Mouse (Mus musculus) liver, embryonic 13.5 days (tissue): ENCODE measurements around the gene Ndufab1. TPM values are rescaled to one million over a fixed set of nuclear protein-coding genes. Genes with fewer than 3 reads are reported as not detected.
"Not testable (repeated sequence)": the region's sequence is repeated elsewhere in the genome, so short reads cannot be mapped to it uniquely, and the experiment has no call there.

Experiments used
- ATAC-seq: fragments of 200-750 bp; cut with Nextera tagmentation; 2 replicates; pipeline ENCODE4 v1.8.0; 2017; ENCODE audit warnings: low read depth, mild to moderate bottlenecking, moderate number of reproducible peaks, moderate library complexity
- DNase-seq: peaks from one replicate; pipeline ENCODE4 v3.0.0; 2022
- H3K27ac ChIP-seq: fragments of 300-500 bp; sonication (generic); 2 replicates; pipeline ENCODE4 v1.5.1; 2015; ENCODE audit warnings: moderate library complexity, mild to moderate bottlenecking, inconsistent platforms
- H3K27me3 ChIP-seq: fragments of 300-500 bp; sonication (generic); 2 replicates; pipeline ENCODE4 v1.6.1; 2015; ENCODE audit warnings: mild to moderate bottlenecking, inconsistent platforms
- H3K36me3 ChIP-seq: fragments of 300-500 bp; sonication (generic); 2 replicates; pipeline ENCODE4 v1.6.1; 2015; ENCODE audit warnings: mild to moderate bottlenecking, inconsistent platforms
- H3K4me1 ChIP-seq: fragments of 300-500 bp; sonication (generic); replicated peaks from 2 replicates; pipeline ENCODE4 v1.6.1; 2015; ENCODE audit warnings: inconsistent platforms
- H3K4me2 ChIP-seq: fragments of 300-500 bp; sonication (generic); 2 replicates; pipeline ENCODE4 v1.6.1; 2015; ENCODE audit warnings: inconsistent platforms, mild to moderate bottlenecking, moderate library complexity
- H3K4me3 ChIP-seq: fragments of 300-500 bp; sonication (generic); replicated peaks from 2 replicates; pipeline ENCODE4 v1.5.1; 2015; ENCODE audit warnings: mild to moderate bottlenecking, inconsistent platforms
- H3K9ac ChIP-seq: fragments of 300-500 bp; sonication (generic); 2 replicates; pipeline ENCODE4 v1.6.1; 2015; ENCODE audit warnings: mild to moderate bottlenecking, inconsistent platforms
- H3K9me3 ChIP-seq: fragments of 300-500 bp; sonication (generic); replicated peaks from 2 replicates; pipeline ENCODE4 v1.6.1; 2016; ENCODE audit warnings: inconsistent platforms
- WGBS: fragments of 180-500 bp; shearing (Covaris S2); methylation state at CpG from one replicate; pipeline ENCODE4 v1.1.7; 2015; ENCODE audit not compliant: insufficient replicate concordance; 5-methylcytosine and 5-hydroxymethylcytosine counted together
- polyA plus RNA-seq: library from polyadenylated mRNA; unstranded; fragments of >200 nt; fragmentation: Nextera tagmentation; extraction: Ambion mirVana; gene quantifications from 2 replicates; pipeline ENCODE4 v1.2.1, GENCODE M21; 2015

Ndufab1 gene
- polyA plus RNA-seq, 1 experiment from 2014 or later = 589 TPM

- Histone ChIP-seq H3K4me3 (peak overlapping the region; percentile 71), H3K4me2 (peak overlapping the region; percentile 90), H3K9ac (peak overlapping the region; percentile 82), H3K27ac (peak overlapping the region; percentile 71), H3K36me3 (peaks cover 28% of the 10 kb centered on the region), H3K4me1 (peaks cover 41% of the 10 kb centered on the region)
- H3K27me3 ChIP-seq, DNase-seq, H3K9me3 ChIP-seq: not testable (repeated sequence)
- 3% methylated on average over 24 of the region's 28 CpGs for WGBS
- peak; percentile 70 for ATAC-seq
Observed at GRCm38 (mm10) chr7:122101014-122101746, 506 bp downstream of the Ndufab1 start.

GRCm38 (mm10) chr7:122099222-122099621 lies 2.5 kb downstream of the Ndufab1 start:
- Histone ChIP-seq H3K4me3 (no peak overlapping the region), H3K9ac (no peak overlapping the region), H3K4me1 (peaks cover 41% of the 10 kb centered on the region), H3K27me3 (no peaks in the 10 kb centered on the region), H3K27ac (no peak overlapping the region), H3K4me2 (no peak overlapping the region), H3K36me3 (peaks cover 47% of the 10 kb centered on the region), H3K9me3 (no peaks in the 10 kb centered on the region)
- no peak for ATAC-seq
- 56% methylated on average over 4 of the region's 4 CpGs for WGBS
- DNase-seq = peak; percentile 45

GRCm38 (mm10) chr7:122098009-122098408 lies 3.7 kb downstream of the Ndufab1 start:
- ATAC-seq = no peak
- Histone ChIP-seq H3K27me3 (no peaks in the 10 kb centered on the region), H3K36me3 (peaks cover 57% of the 10 kb centered on the region), H3K4me2 (no peak overlapping the region), H3K27ac (no peak overlapping the region), H3K4me1 (peaks cover 34% of the 10 kb centered on the region), H3K9ac (no peak overlapping the region), H3K9me3 (no peaks in the 10 kb centered on the region), H3K4me3 (no peak overlapping the region)
- 82% methylated on average over 3 of the region's 3 CpGs for WGBS
- no peak for DNase-seq

GRCm38 (mm10) chr7:122094564-122095330 lies 6.9 kb downstream of the Ndufab1 start:
- 88% methylated on average over 2 of the region's 2 CpGs for WGBS
- H3K4me3 ChIP-seq = no peak overlapping the region
- ATAC-seq (no peak), DNase-seq (no peak)
- H3K4me2 ChIP-seq = no peak overlapping the region
- peaks cover 89% of the 10 kb centered on the region for H3K36me3 ChIP-seq
- no peaks in the 10 kb centered on the region for H3K9me3 ChIP-seq
- no peak overlapping the region for H3K9ac ChIP-seq
- H3K4me1 ChIP-seq = peaks cover 11% of the 10 kb centered on the region
- H3K27me3 ChIP-seq = no peaks in the 10 kb centered on the region
- H3K27ac ChIP-seq = no peak overlapping the region

- peaks cover 76% of the 10 kb centered on the region for H3K36me3 ChIP-seq
- no peak for ATAC-seq
- no peak for DNase-seq
- WGBS = 85% methylated on average over 11 of the region's 11 CpGs
- no peak overlapping the region for H3K4me3 ChIP-seq
- H3K4me2 ChIP-seq = no peak overlapping the region
- no peak overlapping the region for H3K9ac ChIP-seq
- no peak overlapping the region for H3K27ac ChIP-seq
- H3K9me3 ChIP-seq = no peaks in the 10 kb centered on the region
- no peaks in the 10 kb centered on the region for H3K4me1 ChIP-seq
- H3K27me3 ChIP-seq = no peaks in the 10 kb centered on the region
Observed at GRCm38 (mm10) chr7:122087195-122087982, 14.3 kb downstream of the Ndufab1 start.

GRCm38 (mm10) chr7:122081071-122081470 lies 20.6 kb downstream of the Ndufab1 start:
- 86% methylated on average over 1 of the region's 1 CpGs for WGBS
- H3K4me1 ChIP-seq = no peaks in the 10 kb centered on the region
- ATAC-seq (no peak), DNase-seq (no peak)
- no peak overlapping the region for H3K4me2 ChIP-seq
- H3K27me3 ChIP-seq = no peaks in the 10 kb centered on the region
- H3K9ac ChIP-seq = no peak overlapping the region
- H3K9me3 ChIP-seq = no peaks in the 10 kb centered on the region
- no peak overlapping the region for H3K27ac ChIP-seq
- H3K36me3 ChIP-seq = peaks cover 68% of the 10 kb centered on the region
- no peak overlapping the region for H3K4me3 ChIP-seq

GRCm38 (mm10) chr7:122079798-122080554 lies 21.7 kb downstream of the Ndufab1 start:
- no peak overlapping the region for H3K4me3 ChIP-seq
- no peak overlapping the region for H3K9ac ChIP-seq
- DNase-seq (no peak), ATAC-seq (no peak)
- WGBS = 76% methylated on average over 8 of the region's 8 CpGs
- H3K36me3 ChIP-seq = peaks cover 72% of the 10 kb centered on the region
- no peaks in the 10 kb centered on the region for H3K4me1 ChIP-seq
- H3K4me2 ChIP-seq = no peak overlapping the region
- no peaks in the 10 kb centered on the region for H3K27me3 ChIP-seq
- H3K27ac ChIP-seq = no peak overlapping the region
- no peaks in the 10 kb centered on the region for H3K9me3 ChIP-seq

GRCm38 (mm10) chr7:122074374-122074773 lies 27.3 kb downstream of the Ndufab1 start:
- peak; percentile 64 for ATAC-seq
- Histone ChIP-seq H3K27me3 (no peaks in the 10 kb centered on the region), H3K27ac (0 out of 2 replicates have a peak overlapping the region, but pooled peaks have one; percentile 15), H3K4me2 (no peak overlapping the region), H3K9me3 (no peaks in the 10 kb centered on the region), H3K4me1 (peaks cover 11% of the 10 kb centered on the region), H3K36me3 (peaks cover 86% of the 10 kb centered on the region), H3K4me3 (no peak overlapping the region), H3K9ac (no peak overlapping the region)
- 44% methylated on average over 3 of the region's 3 CpGs for WGBS
- peak; percentile 9 for DNase-seq

- ATAC-seq (peak; percentile 11), DNase-seq (peak; percentile 9)
- Histone ChIP-seq H3K4me1 (peaks cover 41% of the 10 kb centered on the region), H3K36me3 (peaks cover 30% of the 10 kb centered on the region), H3K9me3 (no peaks in the 10 kb centered on the region), H3K27me3 (no peaks in the 10 kb centered on the region), H3K27ac (peak overlapping the region; percentile 80), H3K4me3 (peak overlapping the region; percentile 99), H3K9ac (peak overlapping the region; percentile 94), H3K4me2 (peak overlapping the region; percentile 96)
- 1% methylated on average over 58 of the region's 58 CpGs for WGBS
Observed at GRCm38 (mm10) chr7:122067517-122068381, 33.9 kb downstream of the Ndufab1 start.

- peak within 1 kb of the TSS; percentile 99 for H3K4me3 ChIP-seq
- ATAC-seq (peak; percentile 97), DNase-seq (peak; percentile 93)
- H3K4me2 ChIP-seq = peak within 1 kb of the TSS; percentile 96
- H3K27me3 ChIP-seq = no peaks in the 10 kb centered on the region
- H3K4me1 ChIP-seq = peaks cover 41% of the 10 kb centered on the region
- peak within 1 kb of the TSS; percentile 80 for H3K27ac ChIP-seq
- peaks cover 29% of the 10 kb centered on the region for H3K36me3 ChIP-seq
- no peaks in the 10 kb centered on the region for H3K9me3 ChIP-seq
- WGBS = under 1% methylated on average over 60 of the region's 60 CpGs
- H3K9ac ChIP-seq = peak within 1 kb of the TSS; percentile 94
Observed at GRCm38 (mm10) chr7:122066945-122067516, 34.7 kb downstream of the Ndufab1 start, which contains the start of the genes Ubfd1 and Ears2. TSS of gene Ubfd1 (plus strand) at chr7:122067175. TSS of gene Ears2 (minus strand) at chr7:122067263.
